Mouse (Mus musculus) CH12.LX (cell line): ENCODE measurements around the gene Mob3c. TPM values are rescaled to one million over a fixed set of nuclear protein-coding genes. Genes with fewer than 3 reads are reported as not detected.

ENCODE experiments used
- DNase-seq: peaks from one replicate; pipeline ENCODE4 v3.0.0-alpha.2; 2013; ENCODE audit errors: extremely low read depth
- H3K27ac ChIP-seq: 2 replicates; pipeline ENCODE4 v1.5.1; 2012; ENCODE audit warnings: low read depth, mild to moderate bottlenecking, control low read depth, moderate library complexity; ENCODE audit not compliant: insufficient read depth
- H3K27me3 ChIP-seq: replicated peaks from 2 replicates; pipeline ENCODE3; 2012; ENCODE audit warnings: inconsistent platforms
- H3K36me3 ChIP-seq, 2 experiments: replicated peaks in 1 of 2; 2 replicates each; pipeline versions ENCODE3 to v1.6.1; 2012; ENCODE audit warnings: inconsistent platforms in 1 of 2, low read length in 1 of 2, mild to moderate bottlenecking in 1 of 2, mixed read lengths in 1 of 2, moderate library complexity in 1 of 2; ENCODE audit not compliant: control insufficient read depth in 1 of 2, insufficient read depth in 1 of 2
- H3K4me1 ChIP-seq, 2 experiments: 2 replicates each; pipeline ENCODE4 v1.6.1; 2012; ENCODE audit warnings: inconsistent platforms in 1 of 2, moderate library complexity in 1 of 2; ENCODE audit not compliant: insufficient read depth in 2 of 2, control insufficient read depth in 1 of 2
- H3K4me2 ChIP-seq: 2 replicates; pipeline ENCODE4 v1.6.1; 2012; ENCODE audit warnings: low read depth, mild to moderate bottlenecking, control low read depth; ENCODE audit not compliant: poor library complexity, insufficient read depth, severe bottlenecking
- H3K4me3 ChIP-seq, 3 experiments: fragments of 150-350 bp in 1 of 3; sonication (generic) in 1 of 3; replicated peaks in 1 of 3; 2 replicates each; pipeline versions ENCODE3 to v1.5.1; 2011 to 2012; ENCODE audit warnings: low read depth in 2 of 3, low read length in 2 of 3, mild to moderate bottlenecking in 2 of 3, moderate library complexity in 2 of 3, control low read depth in 1 of 3, improper control_type of control experiment in 1 of 3, inconsistent platforms in 1 of 3, mixed read lengths in 1 of 3; ENCODE audit not compliant: poor library complexity in 1 of 3
- H3K79me2 ChIP-seq: replicated peaks from 2 replicates; pipeline ENCODE4 v1.6.1; 2012; ENCODE audit warnings: mild to moderate bottlenecking, moderate library complexity; ENCODE audit not compliant: control insufficient read depth, poor library complexity, insufficient read depth, severe bottlenecking; ENCODE audit errors: extremely low read depth
- H3K9ac ChIP-seq: 2 replicates; pipeline ENCODE4 v1.6.1; 2012; ENCODE audit warnings: low read depth, mild to moderate bottlenecking, control low read depth, moderate library complexity; ENCODE audit not compliant: insufficient read depth
- H3K9me3 ChIP-seq: replicated peaks from 2 replicates; pipeline ENCODE3; 2012; ENCODE audit warnings: low read length, inconsistent platforms, mixed read lengths
- BHLHE40 ChIP-seq: IDR thresholded peaks from 2 replicates; pipeline ENCODE4 v1.6.1; 2011; ENCODE audit warnings: mild to moderate bottlenecking, low read depth, low read length, improper control_type of control experiment
- CTCF ChIP-seq, 2 experiments: IDR thresholded peaks in 1 of 2; conservative IDR thresholded peaks in 1 of 2; 2 replicates each; pipeline ENCODE4 v1.5.1; 2011 to 2012; ENCODE audit warnings: low read depth in 2 of 2, low read length in 2 of 2, improper control_type of control experiment in 1 of 2, inconsistent platforms in 1 of 2, mild to moderate bottlenecking in 1 of 2, moderate library complexity in 1 of 2
- E2F4 ChIP-seq: IDR thresholded peaks from 2 replicates; pipeline ENCODE4 v1.6.1; 2011; ENCODE audit warnings: low read depth, low read length, improper control_type of control experiment; ENCODE audit not compliant: insufficient replicate concordance
- EP300 ChIP-seq: IDR thresholded peaks from 2 replicates; pipeline ENCODE4 v1.6.1; 2011; ENCODE audit warnings: low read length, improper control_type of control experiment
- ETS1 ChIP-seq: conservative IDR thresholded peaks from 2 replicates; pipeline ENCODE4 v1.6.1; 2012; ENCODE audit warnings: low read depth, mild to moderate bottlenecking, inconsistent platforms, low read length, improper control_type of control experiment, moderate library complexity
- HCFC1 ChIP-seq: IDR thresholded peaks from 2 replicates; pipeline ENCODE4 v1.6.1; 2012; ENCODE audit warnings: low read depth, mild to moderate bottlenecking, inconsistent platforms, low read length, improper control_type of control experiment
- KAT2A ChIP-seq: IDR thresholded peaks from 2 replicates; pipeline ENCODE4 v1.6.1; 2012; ENCODE audit warnings: low read length, improper control_type of control experiment, inconsistent platforms; ENCODE audit not compliant: insufficient replicate concordance
- MAFK ChIP-seq: IDR thresholded peaks from 2 replicates; pipeline ENCODE4 v1.6.1; 2011; ENCODE audit warnings: low read length, improper control_type of control experiment; ENCODE audit not compliant: insufficient replicate concordance
- MAX ChIP-seq: IDR thresholded peaks from 2 replicates; pipeline ENCODE4 v1.6.1; 2011; ENCODE audit warnings: low read length, improper control_type of control experiment
- MAZ ChIP-seq: IDR thresholded peaks from 2 replicates; pipeline ENCODE4 v1.6.1; 2012; ENCODE audit warnings: low read depth, mild to moderate bottlenecking, inconsistent platforms, low read length, improper control_type of control experiment, moderate library complexity
- MEF2A ChIP-seq: IDR thresholded peaks from 2 replicates; pipeline ENCODE4 v1.6.1; 2014; ENCODE audit warnings: low read depth, mild to moderate bottlenecking, inconsistent platforms, low read length, improper control_type of control experiment, borderline replicate concordance
- MYC ChIP-seq: IDR thresholded peaks from 2 replicates; pipeline ENCODE4 v1.6.1; 2011; ENCODE audit warnings: low read depth, mild to moderate bottlenecking, improper control_type of control experiment, low read length
- NRF1 ChIP-seq: IDR thresholded peaks from 2 replicates; pipeline ENCODE4 v1.6.1; 2014; ENCODE audit warnings: low read depth, mild to moderate bottlenecking, inconsistent platforms, low read length, improper control_type of control experiment, moderate library complexity
- PAX5 ChIP-seq: IDR thresholded peaks from 2 replicates; pipeline ENCODE4 v1.6.1; 2012; ENCODE audit warnings: low read length, inconsistent platforms, mixed read lengths
- POLR2A ChIP-seq: IDR thresholded peaks from 2 replicates; pipeline ENCODE4 v1.6.1; 2011; ENCODE audit warnings: low read depth, mild to moderate bottlenecking, improper control_type of control experiment, low read length
- POLR2AphosphoS2 ChIP-seq: IDR thresholded peaks from 2 replicates; pipeline ENCODE4 v1.6.1; 2011; ENCODE audit warnings: low read depth, low read length, improper control_type of control experiment
- RAD21 ChIP-seq: IDR thresholded peaks from 2 replicates; pipeline ENCODE4 v1.6.1; 2011; ENCODE audit warnings: low read depth, mild to moderate bottlenecking, low read length, improper control_type of control experiment, moderate library complexity
- SMC3 ChIP-seq: IDR thresholded peaks from 2 replicates; pipeline ENCODE4 v1.6.1; 2011; ENCODE audit warnings: low read depth, low read length, improper control_type of control experiment
- TBP ChIP-seq: conservative IDR thresholded peaks from 2 replicates; pipeline ENCODE4 v1.6.1; 2011; ENCODE audit warnings: low read depth, low read length, improper control_type of control experiment
- USF1 ChIP-seq: IDR thresholded peaks from 2 replicates; pipeline ENCODE4 v1.6.1; 2014; ENCODE audit warnings: low read depth, mild to moderate bottlenecking, inconsistent platforms, low read length, improper control_type of control experiment
- ZC3H11A ChIP-seq: IDR thresholded peaks from 2 replicates; pipeline ENCODE4 v1.6.1; 2012; ENCODE audit warnings: low read depth, mild to moderate bottlenecking, inconsistent platforms, low read length, improper control_type of control experiment
- ZKSCAN1 ChIP-seq: IDR thresholded peaks from 2 replicates; pipeline ENCODE4 v1.6.1; 2012; ENCODE audit warnings: low read depth, inconsistent platforms, low read length, improper control_type of control experiment, borderline replicate concordance
- ZNF384 ChIP-seq: IDR thresholded peaks from 2 replicates; pipeline ENCODE4 v1.6.1; 2012; ENCODE audit warnings: low read depth, low read length, improper control_type of control experiment, inconsistent platforms
- dilution Hi-C: fragments of 300-500 bp; cut with MboI; formaldehyde crosslinking; loops from 2 replicates; pipeline ENCODE4 v1.14.3; 2020; ENCODE audit warnings: low sequenced_read_pairs; ENCODE audit not compliant: extremely low pct_unique_long_range_greater_than_20kb, extremely low pct_ligation_motif_present
- in situ Hi-C: fragments of 300-500 bp; cut with MboI; formaldehyde crosslinking; loops from 3 replicates; pipeline ENCODE4 v1.14.3; 2019; ENCODE audit warnings: low sequenced_read_pairs, low pct_ligation_motif_present, low pct_unique_long_range_greater_than_20kb, mixed read lengths
- polyA plus RNA-seq: library from polyadenylated mRNA; unstranded; fragments of >175 nt; gene quantifications from 2 replicates; pipeline ENCODE4 v1.2.1, GENCODE M21; 2012; ENCODE audit warnings: low read depth; ENCODE audit not compliant: insufficient read length
- total RNA-seq, 2 experiments: library from RNA; depleted of rRNA; stranded (reverse); fragments of 300-350 nt in 1 of 2; fragments of >200 nt in 1 of 2; gene quantifications; 2 replicates each; pipeline ENCODE4 v1.2.3; 2012 to 2014

Mob3c gene
- total and polyA plus RNA-seq, 3 experiments: 7.8 to 9.2 (median 9.2) TPM

- Histone ChIP-seq H3K9ac (no peak overlapping the region), H3K27me3 (no peaks in the 10 kb centered on the region), H3K36me3 (peaks cover 16 to 31% of the 10 kb centered on the region in 2 experiments), H3K79me2 (no peaks in the 10 kb centered on the region), H3K9me3 (no peaks in the 10 kb centered on the region), H3K4me3 (no peak overlapping the region)
- in situ Hi-C loops: loop anchor here (10.0 kb wide), 2 partner anchors 65 to 775 kb away; partner anchors contain the start of gene Stil
- TF ChIP-seq ZNF384 (no peak), MAZ (no peak), BHLHE40 (no peak), KAT2A (no peak), ETS1 (no peak)
- TF ChIP-seq, all 38 proteins: peak for 0
- DNase-seq: no peak
- Histone ChIP-seq H3K4me2 (no peak overlapping the region), H3K4me1 (peaks cover 3 to 12% of the 10 kb centered on the region in 2 experiments; a peak in 3 of 4 replicates), H3K27ac (no peak overlapping the region)
- dilution Hi-C loops: no loop called here
Measured at GRCm38 (mm10) chr4:115780269-115780668, 47.6 kb upstream of the Mob3c start.

- Histone ChIP-seq H3K4me3 (no peak within 1 kb of the TSS), H3K27me3 (no peaks in the 10 kb centered on the region), H3K9ac (no peak within 1 kb of the TSS), H3K79me2 (peaks cover 1% of the 10 kb centered on the region; the same call in 1 of the 2 replicates), H3K36me3 (peaks cover 15 to 31% of the 10 kb centered on the region in 2 experiments), H3K4me1 (peaks cover 3 to 15% of the 10 kb centered on the region in 2 experiments; a peak in 3 of 4 replicates), H3K27ac (no peak within 1 kb of the TSS), H3K4me2 (no peak within 1 kb of the TSS), H3K9me3 (no peaks in the 10 kb centered on the region)
- in situ Hi-C loops: loop anchor here (10.0 kb wide), 2 partner anchors 64 to 776 kb away; partner anchors contain the start of gene Stil
- TF ChIP-seq USF1: no peak
- DNase-seq: no peak
- dilution Hi-C loops: no loop called here
Measured at GRCm38 (mm10) chr4:115780918-115781317, 47.0 kb upstream of the Mob3c start, which contains the start of gene Tex38. Gene Tex38, minus strand, starts transcription at chr4:115781018.

DNA sequence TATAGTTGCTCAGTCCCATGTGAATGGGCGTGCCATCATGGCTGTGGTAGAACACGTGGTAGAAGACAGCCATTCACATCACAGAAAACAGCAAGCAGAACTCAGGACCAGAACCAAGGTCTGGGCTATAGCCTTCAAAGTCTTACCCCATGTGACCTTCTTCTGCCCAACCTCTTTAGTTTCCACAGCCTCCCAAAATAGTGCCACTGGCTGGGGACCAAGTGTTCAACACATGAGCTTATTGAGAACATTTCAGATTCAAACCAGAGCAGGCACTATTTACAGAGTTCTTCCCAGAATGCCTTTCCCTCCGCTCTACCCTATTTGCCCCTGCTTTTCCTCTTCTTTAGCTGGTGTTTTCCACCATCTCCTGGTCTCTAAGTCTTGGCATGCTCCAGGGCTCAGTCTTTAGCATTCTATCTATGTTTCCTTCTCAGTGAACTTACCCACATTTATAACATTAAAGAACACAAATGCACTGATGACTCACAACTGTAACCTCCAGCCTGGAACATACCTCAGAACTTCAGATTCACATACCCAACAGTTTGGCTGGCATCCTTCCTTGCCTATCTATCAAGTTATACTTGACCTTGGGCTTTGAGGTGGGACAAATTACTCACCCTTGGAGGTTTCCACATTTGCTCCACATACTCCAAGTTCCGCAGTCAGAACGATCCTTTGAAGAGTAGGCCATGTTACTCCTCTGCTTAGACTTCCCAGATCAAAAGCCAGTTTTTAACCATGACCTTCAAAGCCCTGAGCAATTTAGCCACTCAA, 45.7 kb upstream of the Mob3c start:
- no peak for DNase-seq
- H3K4me1 ChIP-seq: peaks cover 8 to 27% of the 10 kb centered on the region in 2 experiments
- no peak overlapping the region for H3K4me3 ChIP-seq
- H3K27me3 ChIP-seq: no peaks in the 10 kb centered on the region
- no peak overlapping the region for H3K27ac ChIP-seq
- peaks cover 4% of the 10 kb centered on the region for H3K79me2 ChIP-seq
- no peaks in the 10 kb centered on the region for H3K9me3 ChIP-seq
- H3K4me2 ChIP-seq: no peak overlapping the region
- in situ Hi-C loops (loop anchor here (10.0 kb wide), 2 partner anchors 63 to 777 kb away; partner anchors contain the start of gene Stil), dilution Hi-C loops (no loop called here)
- TF ChIP-seq ZC3H11A (no peak), POLR2AphosphoS2 (no peak), RAD21 (no peak), USF1 (no peak), MAFK (no peak), NRF1 (no peak), PAX5 (no peak), ZKSCAN1 (no peak), CTCF (conservative IDR thresholded peaks at IDR 0.05 in 1 of 2, IDR thresholded peaks at IDR 0.05 in 1 of 2; ENCODE audit: low read depth in 2 of 2, low read length in 2 of 2) (no peak), HCFC1 (no peak), EP300 (no peak), TBP (no peak), SMC3 (no peak), MAZ (no peak), E2F4 (no peak), MEF2A (no peak), MYC (no peak), POLR2A (no peak), MAX (no peak)
- peaks cover 6 to 26% of the 10 kb centered on the region in 2 experiments for H3K36me3 ChIP-seq
- no peak overlapping the region for H3K9ac ChIP-seq
